Mouse (Mus musculus) C2C12 (cell line): ENCODE measurements around the gene Nudt14. TPM values are rescaled to one million over a fixed set of nuclear protein-coding genes. Genes with fewer than 3 reads are reported as not detected.

ENCODE experiments used
- H3K27me3 ChIP-seq: one replicate; pipeline ENCODE4 v1.6.1; 2011; ENCODE audit not compliant: control insufficient read depth, insufficient read depth, insufficient read length
- H3K36me3 ChIP-seq: one replicate; pipeline ENCODE4 v1.6.1; 2011; ENCODE audit not compliant: control insufficient read depth, insufficient read depth
- H3K4me3 ChIP-seq: one replicate; pipeline ENCODE4 v1.5.1; 2011; ENCODE audit warnings: mild to moderate bottlenecking, control low read depth; ENCODE audit not compliant: poor library complexity, insufficient read depth, severe bottlenecking
- H3K79me2 ChIP-seq: one replicate; pipeline ENCODE4 v1.6.1; 2011; ENCODE audit not compliant: control insufficient read depth, insufficient read depth
- H3K79me3 ChIP-seq: one replicate; pipeline ENCODE4 v1.6.1; 2011; ENCODE audit warnings: low read depth, control low read depth
- H3ac ChIP-seq: one replicate; pipeline ENCODE3; 2011; ENCODE audit warnings: low read depth; ENCODE audit not compliant: control insufficient read depth, insufficient read length
- CEBPB ChIP-seq: IDR thresholded peaks from one replicate; pipeline ENCODE4 v1.6.1; 2011; ENCODE audit warnings: low read depth, mild to moderate bottlenecking, control low read depth, moderate library complexity
- CTCF ChIP-seq: IDR thresholded peaks from one replicate; pipeline ENCODE4 v1.5.1; 2011; ENCODE audit not compliant: control insufficient read depth, insufficient read depth, insufficient read length
- FOSL1 ChIP-seq: IDR thresholded peaks from one replicate; pipeline ENCODE4 v1.8.0; 2011; ENCODE audit warnings: mild to moderate bottlenecking, low read length; ENCODE audit not compliant: poor library complexity, insufficient read depth, severe bottlenecking
- MAX ChIP-seq: IDR thresholded peaks from one replicate; pipeline ENCODE4 v1.6.1; 2011; ENCODE audit warnings: mild to moderate bottlenecking, control low read depth
- MYOD1 ChIP-seq: IDR thresholded peaks from one replicate; pipeline ENCODE4 v1.6.1; 2011; ENCODE audit warnings: low read depth; ENCODE audit not compliant: control insufficient read depth, insufficient read length
- MYOG ChIP-seq: IDR thresholded peaks from one replicate; pipeline ENCODE4 v1.6.1; 2011; ENCODE audit not compliant: control insufficient read depth, insufficient read length; ENCODE audit errors: extremely low read depth
- USF1 ChIP-seq: IDR thresholded peaks from one replicate; pipeline ENCODE4 v1.6.1; 2011; ENCODE audit warnings: low read depth, mild to moderate bottlenecking, control low read depth, moderate library complexity
- polyA plus RNA-seq: library from polyadenylated mRNA; unstranded; fragments of >200 nt; fragmentation: generic; extraction: Trizol; gene quantifications from one replicate; pipeline ENCODE4 v1.2.1, GENCODE M21; 2012; ENCODE audit warnings: missing spikeins

Gene Nudt14
- polyA plus RNA-seq, 1 experiment = 77.7 TPM

DNA sequence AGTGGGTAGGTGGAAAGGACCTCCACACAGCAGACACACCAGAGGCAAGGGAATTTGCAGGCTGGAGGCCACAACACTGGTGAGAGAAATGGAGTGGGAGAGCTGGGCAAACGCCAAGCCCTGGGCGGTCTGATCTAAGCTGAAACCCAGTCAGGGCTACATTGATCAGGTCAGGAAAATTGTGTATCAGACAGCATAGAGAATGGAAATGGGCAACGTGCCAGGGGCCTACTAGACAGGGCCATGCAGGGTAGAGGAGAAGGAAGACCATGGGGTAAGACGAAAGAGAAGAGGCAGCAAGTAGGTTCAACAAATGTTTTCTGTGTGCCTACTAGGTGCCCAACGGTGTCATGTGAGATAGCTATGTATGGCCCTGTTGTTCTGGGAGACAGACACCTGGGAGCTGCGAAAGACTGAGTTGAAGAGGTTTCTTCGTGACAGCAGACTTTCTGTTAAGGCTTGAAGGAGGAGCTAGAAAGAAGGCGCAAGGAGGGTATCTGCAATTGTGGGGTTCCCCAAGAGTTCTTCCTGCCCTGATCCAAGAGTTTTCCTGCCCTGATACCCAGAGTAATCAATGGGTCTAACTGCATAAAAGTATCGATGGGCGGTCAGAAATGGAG is 658 bp downstream of the Nudt14 start:
- Histone ChIP-seq H3K79me2 (peaks cover 8% of the 10 kb centered on the region), H3K79me3 (no peaks in the 10 kb centered on the region), H3ac (peak overlapping the region; percentile 27), H3K4me3 (peak overlapping the region; percentile 40), H3K27me3 (no peaks in the 10 kb centered on the region), H3K36me3 (no peaks in the 10 kb centered on the region)
- no peak for TF ChIP-seq CTCF
- TF ChIP-seq USF1 = no peak
- no peak for TF ChIP-seq MYOG
- no peak for TF ChIP-seq MAX
- TF ChIP-seq MYOD1 = no peak
- TF ChIP-seq CEBPB = no peak
- TF ChIP-seq FOSL1 = no peak

DNA sequence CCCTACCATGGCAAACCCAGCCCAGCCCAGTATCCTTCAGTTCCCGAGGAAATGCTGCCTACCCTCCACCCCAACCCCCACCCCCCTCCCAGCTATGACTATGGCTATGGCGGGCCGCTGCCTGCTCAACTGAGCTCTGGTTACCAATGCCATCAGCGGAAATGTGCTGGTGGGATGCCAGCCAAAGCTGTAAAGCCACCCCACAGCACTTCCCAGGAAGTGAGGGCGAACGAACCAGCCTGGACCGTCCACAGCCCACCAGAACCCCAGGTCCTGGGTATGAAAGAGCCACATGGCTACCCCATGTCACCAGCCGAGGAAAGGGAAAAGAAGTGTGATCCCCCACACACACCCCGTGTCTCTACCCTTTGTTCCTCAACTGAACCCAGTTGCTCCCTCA is 1.2 kb downstream of the Nudt14 start:
- TF ChIP-seq CEBPB = no peak
- no peak for TF ChIP-seq MYOG
- no peak for TF ChIP-seq MYOD1
- no peak for TF ChIP-seq MAX
- TF ChIP-seq FOSL1 = no peak
- no peak for TF ChIP-seq CTCF
- TF ChIP-seq USF1 = no peak
- no peak overlapping the region for H3K4me3 ChIP-seq

DNA sequence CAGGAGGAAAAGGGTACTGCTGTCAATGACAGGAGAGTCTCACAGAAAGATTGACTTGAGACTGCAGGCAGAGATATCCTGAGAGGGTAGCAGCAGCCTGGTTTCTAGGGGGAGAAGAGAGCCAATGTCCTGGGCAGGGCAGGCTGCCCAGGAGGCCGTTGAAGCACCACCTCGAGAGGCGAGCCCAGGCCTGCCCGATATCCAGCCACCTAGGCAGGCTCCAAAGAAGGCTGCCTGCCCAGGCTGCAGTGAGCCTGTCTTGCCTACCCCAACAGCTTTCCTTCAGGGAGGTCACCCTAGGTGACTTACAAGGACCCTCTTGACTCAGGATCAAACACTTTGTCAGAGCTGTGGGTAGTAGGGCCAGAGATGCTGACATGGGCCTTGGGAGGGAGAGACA is 1.7 kb downstream of the Nudt14 start:
- H3ac ChIP-seq = peak overlapping the region; percentile 3
- H3K27me3 ChIP-seq = no peaks in the 10 kb centered on the region
- no peaks in the 10 kb centered on the region for H3K79me3 ChIP-seq
- H3K79me2 ChIP-seq = peaks cover 8% of the 10 kb centered on the region
- no peak for TF ChIP-seq MYOG
- no peak for TF ChIP-seq CEBPB
- no peak for TF ChIP-seq USF1
- TF ChIP-seq CTCF = no peak
- no peak for TF ChIP-seq MAX
- TF ChIP-seq MYOD1 = no peak
- TF ChIP-seq FOSL1 = no peak
- no peaks in the 10 kb centered on the region for H3K36me3 ChIP-seq
- no peak overlapping the region for H3K4me3 ChIP-seq

More for the DNA sequence above, 1.2 kb downstream of the Nudt14 start:
- Histone ChIP-seq H3K79me3 (no peaks in the 10 kb centered on the region), H3K27me3 (no peaks in the 10 kb centered on the region), H3K79me2 (peaks cover 8% of the 10 kb centered on the region), H3K36me3 (no peaks in the 10 kb centered on the region), H3ac (peak overlapping the region; percentile 18)

DNA sequence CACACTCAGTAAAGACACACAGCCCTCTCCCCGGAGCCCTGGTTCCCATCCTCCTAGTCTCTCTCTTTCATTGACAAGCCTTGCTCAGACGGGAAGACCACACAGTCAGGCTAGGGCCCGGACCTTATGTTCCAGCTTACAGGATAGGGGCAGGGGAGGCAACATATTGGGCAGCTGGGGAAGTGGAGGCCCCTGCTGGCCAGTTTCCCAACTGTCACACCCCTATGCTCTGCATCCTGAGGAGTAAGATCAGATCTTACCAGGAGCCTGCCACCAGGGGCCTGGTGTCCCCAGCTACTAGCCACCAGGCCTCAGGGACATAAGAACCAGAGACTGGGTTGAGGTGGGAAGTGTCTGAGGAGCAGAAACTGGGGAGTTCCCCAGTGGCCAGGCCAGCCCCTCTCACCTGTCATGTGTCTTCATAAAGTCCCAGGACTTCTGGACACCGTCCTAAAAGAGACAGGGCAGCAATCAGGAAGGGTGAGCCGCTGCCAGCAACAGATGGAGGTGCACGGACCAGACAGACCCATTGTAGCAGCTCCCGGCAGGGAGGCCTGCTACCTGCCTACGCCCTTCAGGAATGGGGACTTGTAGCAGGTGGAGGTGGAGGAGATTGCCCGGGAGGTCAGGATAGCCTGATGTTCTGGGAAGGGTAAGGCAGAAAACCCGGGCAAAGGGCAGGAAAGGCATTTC is 2.9 kb downstream of the Nudt14 start:
- peaks cover 8% of the 10 kb centered on the region for H3K79me2 ChIP-seq
- TF ChIP-seq MYOD1 (no peak), MYOG (no peak), MAX (no peak), CTCF (peak; percentile 15), FOSL1 (no peak)
- peak overlapping the region; percentile 39 for H3ac ChIP-seq
- no peaks in the 10 kb centered on the region for H3K27me3 ChIP-seq
- H3K4me3 ChIP-seq = no peak overlapping the region
- no peaks in the 10 kb centered on the region for H3K79me3 ChIP-seq
- H3K36me3 ChIP-seq = no peaks in the 10 kb centered on the region

DNA sequence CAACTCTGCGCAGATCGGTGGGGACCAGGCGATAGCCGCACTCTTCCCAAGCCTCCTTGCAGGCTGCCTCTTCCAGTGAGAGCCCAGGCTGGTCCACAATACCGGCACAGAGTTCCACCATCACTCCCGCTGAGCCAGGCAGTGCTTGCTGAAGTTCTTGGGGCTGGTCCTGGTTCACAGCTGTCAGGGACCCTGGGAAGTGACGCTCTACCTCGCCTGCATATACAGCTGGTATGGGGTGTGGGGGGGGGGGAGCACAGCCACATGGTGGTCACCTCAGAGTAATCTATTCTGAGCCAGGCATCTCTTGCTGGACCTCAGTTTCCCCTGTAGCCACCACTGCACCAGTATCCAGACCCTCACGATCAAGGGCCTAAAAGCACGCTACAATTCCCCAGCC is 3.6 kb downstream of the Nudt14 start:
- Histone ChIP-seq H3K4me3 (no peak overlapping the region), H3K79me3 (no peaks in the 10 kb centered on the region), H3ac (peak overlapping the region; percentile 18), H3K79me2 (peaks cover 8% of the 10 kb centered on the region), H3K36me3 (no peaks in the 10 kb centered on the region), H3K27me3 (no peaks in the 10 kb centered on the region)
- TF ChIP-seq MYOD1 = no peak
- TF ChIP-seq MAX = no peak
- TF ChIP-seq CEBPB = no peak
- no peak for TF ChIP-seq USF1
